Mouse (Mus musculus): Measurements from ENCODE around the gene Mcm10. TPM values are rescaled to one million over a fixed set of nuclear protein-coding genes. Genes with fewer than 3 reads are reported as not detected.

The Mcm10 gene
- 1 to 10 TPM; 2.3 to 4.7 TPM for total RNA-seq (2021)
- long read RNA-seq, experiment 1, partial matches to known transcripts, result 0 of 2 reads
- long read RNA-seq, experiment 1, other reads (novel, unspliced or antisense), result 0 of 2 reads
- long read RNA-seq, experiment 2, result 0 reads

DNA sequence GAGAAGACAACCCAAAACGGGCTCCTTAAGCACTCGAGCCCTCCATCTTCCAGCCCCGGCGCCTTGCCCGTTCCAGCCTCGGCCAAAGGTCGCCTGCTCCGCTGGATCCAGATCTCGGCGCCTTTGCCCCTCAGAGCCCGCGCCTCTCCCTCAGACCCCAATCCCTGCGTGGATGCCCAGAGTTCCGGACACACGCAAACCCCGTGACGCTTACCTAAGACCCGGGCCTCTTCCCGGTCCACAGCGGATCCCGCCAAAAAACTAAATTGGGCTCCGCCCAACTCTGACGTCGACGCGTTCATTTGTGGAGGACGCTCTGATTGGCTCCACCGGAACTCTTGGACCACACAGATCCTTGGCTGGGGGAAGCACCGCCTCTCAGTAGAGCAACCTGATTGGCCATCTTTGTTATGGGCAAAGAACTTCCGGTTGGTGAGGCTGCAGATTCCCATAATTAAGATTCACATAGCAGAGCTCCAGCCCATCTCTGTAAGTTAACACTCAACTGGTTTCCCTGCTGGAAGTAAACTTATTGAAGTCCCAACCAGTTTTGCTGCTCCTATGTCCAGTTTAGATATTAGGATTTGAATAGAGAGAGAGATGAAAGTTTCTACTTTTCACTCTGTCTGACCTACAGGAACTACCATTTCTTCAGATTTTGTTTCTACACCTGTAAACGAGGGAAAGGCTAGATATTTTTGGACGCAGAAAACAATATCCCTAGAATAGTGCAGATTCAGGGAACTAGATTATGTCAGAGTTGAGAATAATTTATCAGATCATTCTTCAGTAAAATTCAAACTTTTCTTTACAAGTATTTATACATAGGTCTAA is at the start of gene Mcm10:
TSS of gene Mcm10 (minus strand) at position 301 of the 834 bp plus-strand sequence.
- peak; percentile 93 for DNase-seq

GRCm38 (mm10) chr2:5061133-5061708 is 48.6 kb upstream of the Mcm10 start:
- no peak for DNase-seq

- no peak for DNase-seq
Measured at GRCm38 (mm10) chr2:5059997-5060396, 47.4 kb upstream of the Mcm10 start.

DNA sequence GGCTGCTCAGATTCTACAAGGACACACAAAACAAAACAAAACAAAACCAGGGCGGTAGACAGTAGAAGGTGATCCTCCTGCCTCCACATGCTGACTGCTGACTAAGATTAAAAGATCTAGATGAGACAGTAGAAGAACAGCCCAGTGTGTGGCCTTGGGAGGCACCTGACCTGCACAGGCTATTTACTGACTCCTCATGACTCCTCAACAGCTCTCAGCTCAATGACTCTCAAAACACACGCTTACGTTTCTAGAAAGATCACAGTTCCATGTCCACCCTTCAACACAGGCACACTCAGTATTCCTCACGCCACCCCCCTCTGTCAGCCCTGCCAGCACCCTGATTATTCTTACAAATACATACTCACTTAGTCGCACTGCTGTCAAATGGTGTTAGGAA is 45.8 kb upstream of the Mcm10 start:
- no peak for DNase-seq

DNA sequence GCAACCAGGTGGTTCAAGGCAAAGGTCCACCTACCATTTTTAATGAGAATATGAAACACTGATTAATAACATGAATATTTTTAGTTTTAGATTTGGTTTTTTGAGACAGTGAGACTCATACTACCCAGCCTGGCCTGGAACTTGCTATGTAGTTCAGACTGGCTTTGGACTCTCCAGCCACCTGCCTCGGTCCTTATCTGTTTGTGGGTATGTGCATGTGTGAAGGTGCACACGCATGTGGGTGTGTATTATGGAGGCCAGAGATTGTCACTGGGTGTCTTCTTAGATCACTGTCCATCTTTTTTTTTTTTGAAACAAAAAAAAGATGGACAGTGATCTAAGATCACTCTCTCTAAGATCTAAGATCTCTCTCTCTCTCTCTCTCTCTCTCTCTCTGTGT is 38.0 kb upstream of the Mcm10 start:
- no peak for DNase-seq

- no peak for DNase-seq
Measured at GRCm38 (mm10) chr2:5047016-5047415, 34.4 kb upstream of the Mcm10 start.

DNA sequence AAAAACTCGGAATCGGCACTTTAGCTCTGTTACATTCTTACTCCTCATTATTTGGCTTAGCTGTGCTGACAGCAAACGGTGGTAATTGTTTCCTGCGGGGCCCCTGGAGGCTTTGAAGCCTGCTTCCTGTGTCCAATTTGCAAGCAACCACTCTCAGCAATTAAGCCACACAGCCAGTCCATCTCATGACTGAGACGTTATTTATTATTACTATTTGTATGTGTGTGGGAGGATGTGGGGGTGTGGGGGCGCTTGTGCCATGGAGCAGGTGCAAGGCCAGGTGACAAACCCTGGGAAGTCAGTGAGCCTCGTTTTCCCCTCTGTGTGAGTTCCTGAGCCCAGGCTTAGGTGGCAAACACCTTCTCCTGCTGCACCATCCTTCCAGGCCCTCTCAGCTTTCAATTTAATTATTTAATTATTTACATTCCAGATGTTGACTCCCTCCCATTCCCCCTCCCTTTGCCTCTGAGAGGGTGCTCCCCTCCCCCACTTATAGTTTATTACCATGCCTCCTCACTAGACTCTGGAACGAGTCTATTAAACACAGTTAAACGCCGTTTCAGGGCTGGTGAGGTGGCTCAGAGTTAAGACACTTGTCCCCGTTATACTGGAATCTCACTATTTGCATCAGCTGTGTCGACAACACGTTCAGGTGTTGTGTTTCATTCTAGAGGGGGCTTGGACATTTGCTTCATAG is 32.8 kb upstream of the Mcm10 start:
- DNase-seq, result no peak

GRCm38 (mm10) chr2:5044321-5044720 is 31.7 kb upstream of the Mcm10 start:
- no peak for DNase-seq

DNA sequence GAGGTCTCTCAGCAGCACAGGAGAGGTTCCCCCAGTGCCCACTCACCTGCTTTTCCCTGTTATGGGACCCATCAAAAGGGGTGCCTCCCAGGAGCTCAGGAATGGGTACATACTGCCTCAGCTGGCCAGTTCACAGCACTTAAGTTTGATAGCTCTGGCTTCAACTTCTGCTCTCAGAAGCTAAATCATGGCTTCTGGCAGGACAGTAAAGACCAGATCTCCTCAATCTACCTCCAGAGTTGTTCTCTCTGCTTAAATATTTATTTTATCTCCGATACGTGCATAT is 30.8 kb upstream of the Mcm10 start:
- no peak for DNase-seq

GRCm38 (mm10) chr2:5042616-5043475 is 30.3 kb upstream of the Mcm10 start:
- DNase-seq, result peak; percentile 14

DNA sequence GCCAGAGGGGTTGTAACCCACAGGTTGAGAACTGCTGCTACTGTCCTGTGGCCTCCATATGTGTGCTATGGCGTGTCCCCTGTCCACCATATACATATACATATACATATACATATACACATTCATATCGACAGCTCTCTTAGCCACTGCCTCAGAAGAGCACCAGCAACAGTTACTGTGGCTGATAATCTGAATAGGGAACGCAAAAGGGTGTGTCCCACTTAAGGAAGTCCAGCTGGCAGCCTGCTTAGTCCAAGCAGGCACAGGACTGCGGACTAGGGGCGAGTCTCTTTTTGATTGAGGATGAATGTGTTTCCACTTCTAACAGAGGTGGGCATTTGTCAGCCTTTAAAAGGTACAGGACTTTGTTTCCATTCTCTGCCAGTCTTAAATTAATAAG is 29.3 kb upstream of the Mcm10 start:
- DNase-seq, result no peak

- DNase-seq, result no peak
Measured at GRCm38 (mm10) chr2:5040281-5041161, 27.9 kb upstream of the Mcm10 start.

DNA sequence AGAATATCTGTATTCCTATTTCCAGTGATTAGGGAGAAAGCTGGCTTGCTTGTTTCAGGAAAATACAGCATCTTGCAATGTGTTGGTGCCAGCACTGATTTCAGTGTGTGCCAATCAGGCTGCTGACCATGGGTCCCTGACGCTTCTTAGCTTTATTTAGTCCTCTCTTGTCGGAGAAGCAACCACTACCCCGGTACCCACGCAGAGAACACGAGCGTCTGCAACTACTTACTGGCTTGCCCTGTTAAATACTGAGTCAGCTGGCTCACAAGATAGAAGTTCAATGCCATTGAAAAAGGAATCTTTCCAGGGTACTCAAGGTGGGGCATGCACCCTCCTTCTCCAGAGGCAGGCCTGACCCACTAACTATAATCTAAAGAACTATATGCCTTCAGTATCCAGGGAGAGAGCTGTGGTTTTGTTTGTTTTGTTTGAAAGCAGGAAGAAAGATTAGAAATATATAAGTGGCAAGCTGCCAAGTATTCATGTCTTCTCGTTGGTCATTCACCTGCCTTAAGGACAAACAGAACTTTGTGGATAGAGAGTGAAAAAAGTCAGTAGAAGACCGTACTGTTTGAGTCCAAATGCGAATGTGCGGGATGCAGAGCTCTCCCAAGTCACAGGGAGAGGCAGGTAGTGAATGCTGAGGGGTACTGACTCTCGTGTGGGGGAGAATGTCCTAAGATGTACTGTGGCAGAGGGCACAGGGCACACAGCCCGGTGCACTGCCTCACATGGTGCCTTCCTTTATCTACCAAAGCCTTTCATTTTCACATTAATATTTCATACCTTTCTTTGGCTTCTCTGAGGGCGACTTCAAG is 27.0 kb upstream of the Mcm10 start:
- DNase-seq, result no peak

- DNase-seq, result no peak
Measured at GRCm38 (mm10) chr2:5038320-5038719, 25.7 kb upstream of the Mcm10 start.

DNA sequence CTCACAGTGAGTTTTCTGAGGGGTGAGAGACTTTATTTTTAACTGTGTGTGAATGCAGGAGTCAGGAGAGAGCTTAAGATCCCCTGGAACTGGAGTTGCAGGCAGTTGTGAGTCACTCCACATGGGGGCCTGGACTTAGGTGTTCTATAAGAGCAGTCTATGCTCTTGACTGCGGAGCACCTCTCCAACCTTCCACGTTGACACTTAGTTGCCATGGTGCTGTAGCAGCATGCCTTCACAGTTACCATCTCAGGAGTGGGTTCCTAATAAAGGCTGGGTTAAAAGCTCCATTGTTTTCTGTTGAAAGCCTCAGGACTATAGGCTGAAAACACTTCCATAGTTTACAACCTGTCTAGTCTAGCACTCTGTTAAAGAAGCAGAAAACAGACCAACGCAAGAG is 24.8 kb upstream of the Mcm10 start:
- DNase-seq, result no peak

DNA sequence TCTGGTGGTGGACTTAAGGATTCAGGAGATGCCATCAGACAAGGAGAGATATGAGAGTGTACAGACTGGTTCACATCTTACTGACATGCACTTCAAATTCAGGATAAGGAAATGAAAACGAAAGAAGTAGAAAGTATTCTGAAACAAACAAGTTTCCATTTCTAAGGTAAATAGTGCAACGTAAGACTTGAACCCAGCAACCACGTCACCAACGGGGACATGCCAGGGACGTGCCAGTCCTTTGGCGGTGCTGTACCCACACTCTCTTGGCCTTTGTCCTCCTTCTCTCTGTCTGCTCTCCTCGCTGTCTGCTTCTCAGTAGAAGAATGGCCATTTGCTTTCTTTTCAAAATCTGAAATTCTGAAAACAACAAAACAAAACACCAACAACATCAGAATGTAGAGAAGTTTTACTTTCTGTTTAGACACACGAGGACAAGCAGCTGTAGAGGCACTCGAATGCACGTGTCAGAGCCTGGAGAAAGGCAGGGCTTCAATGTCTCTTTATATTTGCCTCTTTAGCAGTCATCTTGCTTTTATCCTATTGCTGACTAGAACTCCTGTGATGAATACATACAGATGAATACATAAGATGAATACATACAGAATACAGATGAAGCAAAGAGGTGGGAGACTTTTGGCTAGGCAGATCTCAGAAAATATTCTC is 24.0 kb upstream of the Mcm10 start:
- DNase-seq, result no peak

- DNase-seq, result no peak
Measured at GRCm38 (mm10) chr2:5035241-5035640, 22.6 kb upstream of the Mcm10 start.

GRCm38 (mm10) chr2:5034801-5035200 is 22.2 kb upstream of the Mcm10 start:
- no peak for DNase-seq

DNA sequence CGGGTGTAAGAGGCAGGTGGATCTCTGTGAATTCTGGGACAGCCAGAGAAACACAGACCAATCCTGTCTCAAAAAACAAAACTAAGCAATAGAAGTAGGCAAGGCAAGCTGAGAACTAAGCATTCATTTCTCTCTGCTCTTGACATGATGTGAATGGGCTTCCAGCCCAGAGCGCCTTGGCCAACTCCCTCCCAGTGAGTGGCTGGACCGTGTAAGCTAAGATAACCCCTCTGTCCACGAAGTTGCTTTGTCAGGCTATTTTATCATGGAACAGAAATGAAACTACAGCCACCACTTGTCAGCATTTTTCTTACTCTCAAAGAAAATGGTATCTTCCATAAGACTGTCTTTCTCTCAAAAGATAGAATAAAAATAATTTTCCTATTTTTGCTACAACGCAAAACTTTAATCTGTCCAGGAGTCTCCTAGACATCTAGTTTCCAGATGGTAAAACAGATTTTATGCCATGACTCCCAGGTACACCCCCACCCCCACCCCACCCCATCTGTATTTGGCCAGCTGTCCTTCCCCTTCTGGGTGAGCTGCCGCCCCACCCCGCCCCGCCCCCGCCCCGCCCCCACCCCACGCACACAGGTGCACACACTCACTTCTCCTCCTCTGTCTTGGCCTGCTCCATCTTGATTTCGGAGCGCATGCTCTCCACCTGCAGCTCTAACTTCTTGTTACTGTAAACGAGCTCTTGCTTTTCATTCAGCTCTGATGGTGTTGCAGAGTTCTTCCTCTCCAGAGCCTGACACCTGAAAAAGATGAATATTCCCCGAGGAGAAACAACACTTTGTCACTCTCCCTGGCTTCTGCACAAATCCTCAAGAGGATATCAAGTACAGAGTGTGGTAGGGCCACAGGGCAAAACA is 21.2 kb upstream of the Mcm10 start:
- DNase-seq, result no peak
